Mouse (Mus musculus): ENCODE measurements at regions not wholly inside any gene's neighbourhood (a gene's known extent, or its start where the extent isn't known, plus 50 kb on each side); places are given as distances from the start of the nearest gene placed in this dataset.

DNA sequence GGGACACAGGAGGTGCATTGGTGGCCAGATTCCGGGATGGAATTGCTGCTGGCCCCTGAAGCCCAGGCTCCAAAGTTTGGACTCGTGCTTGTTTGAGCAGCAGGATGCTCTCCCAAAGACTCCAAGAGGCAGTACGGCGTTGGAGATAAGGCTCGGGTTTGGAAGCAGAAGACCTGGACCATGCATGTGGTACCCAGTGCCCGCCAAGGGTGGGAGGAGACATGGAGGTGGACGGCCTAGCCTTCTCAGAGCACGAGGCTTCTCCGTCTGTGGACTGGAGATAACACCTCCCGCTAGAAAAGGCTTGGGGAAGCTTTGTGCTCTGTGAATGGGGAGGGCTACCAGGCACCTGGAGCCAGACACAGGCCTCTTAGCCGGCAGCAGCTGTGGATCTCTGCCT is 271.7 kb downstream of the Rps6kc1 start:
- DNase-seq (ENCODE audit: low spot score in 2 of 2): peak in 1 of 2 experiments; percentile 8

DNA sequence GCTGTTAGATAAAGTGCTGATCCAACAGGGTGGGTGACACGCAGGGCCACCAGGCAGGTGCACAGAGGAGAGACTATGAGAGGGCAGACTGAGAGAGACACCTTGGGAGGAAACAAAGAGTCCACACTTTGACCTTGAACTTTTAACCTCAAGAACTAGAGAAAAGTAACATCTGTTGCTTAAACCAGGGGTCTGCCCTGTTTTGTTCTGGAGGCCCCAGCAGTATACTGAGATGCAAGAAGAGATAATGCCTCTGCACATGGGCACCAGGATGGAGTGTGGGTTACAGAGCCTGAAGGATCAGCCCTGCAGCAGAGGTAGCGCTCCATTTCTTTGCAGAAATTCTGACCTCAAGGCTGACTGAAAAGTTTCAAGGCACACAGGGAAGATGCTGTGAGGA is 276.6 kb downstream of the Rps6kc1 start:
- DNase-seq (ENCODE audit: low spot score in 2 of 2): peak in 1 of 2 experiments; percentile 3

DNA sequence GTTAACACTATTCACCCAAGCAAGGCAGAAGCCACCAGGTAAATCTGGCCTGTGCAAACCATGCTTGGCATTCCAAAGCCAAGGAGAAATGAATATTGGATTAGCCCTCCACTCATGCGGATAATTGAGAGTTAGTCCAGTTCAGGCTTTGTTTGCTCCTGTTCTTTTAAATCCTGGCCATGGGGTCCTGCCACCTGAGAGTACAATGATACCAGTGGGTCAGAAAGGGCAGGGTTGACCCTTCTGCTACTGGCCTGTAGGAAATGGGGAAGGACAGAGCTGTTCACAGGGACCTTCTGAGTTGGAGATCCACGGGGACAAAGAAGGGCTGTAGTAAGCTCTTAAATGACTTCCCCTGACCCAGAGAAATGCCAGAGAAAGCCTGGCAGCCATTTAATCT is 279.9 kb downstream of the Rps6kc1 start:
- no peak for DNase-seq (ENCODE audit: low spot score in 2 of 2)

DNA sequence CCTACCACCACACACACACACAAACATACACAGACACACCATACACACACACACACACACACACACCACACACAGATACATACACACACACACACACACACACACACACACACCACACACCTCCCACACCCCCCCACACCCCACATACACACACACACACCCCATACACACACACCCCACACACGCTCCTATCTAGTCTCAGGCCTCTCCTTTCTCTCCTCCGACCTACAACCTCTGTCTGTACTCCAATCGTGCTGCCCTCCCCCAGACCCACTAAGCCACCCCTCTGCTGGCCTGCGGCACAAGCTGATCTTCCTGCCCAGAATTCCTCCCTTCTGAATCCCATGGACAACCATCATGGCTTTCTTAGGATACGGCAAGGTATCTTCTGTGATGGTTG is 281.4 kb downstream of the Rps6kc1 start:
- no peak for DNase-seq (ENCODE audit: low spot score in 2 of 2)

DNA sequence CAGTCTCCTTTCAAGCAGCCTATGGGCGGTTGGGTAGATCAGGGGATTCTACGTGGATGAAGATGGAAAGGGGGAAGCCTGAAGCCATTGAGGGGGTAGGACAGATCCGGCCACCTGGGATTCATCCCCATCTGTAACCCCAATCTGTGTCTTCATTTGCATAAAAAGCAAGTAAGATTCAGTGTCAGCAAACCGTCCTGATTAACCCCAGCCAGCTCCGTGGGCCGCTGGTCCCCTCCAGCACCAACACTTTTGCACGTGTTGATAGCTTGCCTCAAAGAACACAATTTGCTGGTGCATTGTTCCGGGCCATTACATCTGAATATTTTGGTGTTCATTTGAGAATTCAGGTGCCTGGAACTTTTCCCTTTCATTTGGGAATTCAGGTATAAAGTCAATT is 287.7 kb downstream of the Rps6kc1 start:
- no peak for DNase-seq (ENCODE audit: low spot score in 2 of 2)

DNA sequence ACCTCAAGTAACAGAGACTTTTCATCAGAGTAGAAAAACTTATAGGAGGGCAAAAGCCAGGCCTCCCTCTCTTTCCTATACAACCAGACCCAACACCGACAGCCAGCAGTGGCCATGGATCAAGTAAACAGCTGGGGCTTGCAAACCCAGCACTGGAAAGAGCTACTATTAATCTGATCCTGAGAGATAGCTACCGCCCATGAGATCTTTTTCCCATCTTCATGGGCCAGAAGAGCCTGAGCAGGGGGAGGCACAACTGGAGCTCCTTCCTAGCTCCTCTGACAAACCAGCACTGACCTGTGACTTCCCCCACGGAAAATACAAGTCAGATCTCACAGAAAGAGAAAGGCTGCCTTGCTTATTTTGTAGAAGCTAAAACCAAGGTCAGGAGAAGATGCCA is 311.1 kb downstream of the Rps6kc1 start:
- no peak for DNase-seq (ENCODE audit: low spot score in 2 of 2)

DNA sequence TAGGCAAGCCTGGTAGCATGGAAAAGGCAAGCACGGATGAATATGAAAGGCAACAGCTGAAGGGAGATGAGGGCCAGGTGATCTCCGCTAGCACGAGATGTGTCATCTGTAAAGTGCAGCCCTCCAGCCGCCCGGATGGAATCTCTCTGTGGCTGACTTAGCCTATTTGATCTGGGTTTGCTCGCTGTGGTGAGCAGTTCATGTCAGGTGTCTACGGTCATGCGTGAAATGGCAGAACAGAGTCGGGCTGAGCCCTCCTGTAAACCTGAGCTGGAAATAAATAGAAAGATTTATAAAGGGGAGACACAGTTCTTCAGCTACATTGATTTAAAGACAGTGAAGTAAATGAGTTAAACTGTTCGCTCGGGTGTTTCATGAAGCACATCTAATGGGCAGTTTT is 311.9 kb downstream of the Rps6kc1 start:
- DNase-seq (ENCODE audit: low spot score in 2 of 2): no peak

DNA sequence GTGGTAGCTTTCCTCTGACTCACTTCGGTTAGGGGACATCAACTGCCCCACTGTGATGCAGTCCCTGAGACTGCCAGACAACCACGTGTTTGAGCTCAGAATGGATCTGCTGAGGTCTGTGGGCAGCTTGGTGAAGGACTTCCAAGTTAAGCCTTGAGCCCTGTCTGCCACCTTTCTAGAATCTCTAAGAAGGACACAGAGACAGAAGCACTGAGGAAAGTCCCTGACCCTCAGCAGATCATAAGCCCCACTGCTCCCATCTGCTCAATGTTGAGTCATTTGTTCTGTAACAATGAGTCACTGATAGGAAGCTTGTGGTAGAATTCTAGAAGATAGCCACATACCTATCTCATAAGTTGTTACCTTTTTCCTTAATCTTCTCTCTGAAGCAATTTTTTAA is 315.4 kb downstream of the Rps6kc1 start:
- DNase-seq (ENCODE audit: low spot score in 2 of 2): no peak

DNA sequence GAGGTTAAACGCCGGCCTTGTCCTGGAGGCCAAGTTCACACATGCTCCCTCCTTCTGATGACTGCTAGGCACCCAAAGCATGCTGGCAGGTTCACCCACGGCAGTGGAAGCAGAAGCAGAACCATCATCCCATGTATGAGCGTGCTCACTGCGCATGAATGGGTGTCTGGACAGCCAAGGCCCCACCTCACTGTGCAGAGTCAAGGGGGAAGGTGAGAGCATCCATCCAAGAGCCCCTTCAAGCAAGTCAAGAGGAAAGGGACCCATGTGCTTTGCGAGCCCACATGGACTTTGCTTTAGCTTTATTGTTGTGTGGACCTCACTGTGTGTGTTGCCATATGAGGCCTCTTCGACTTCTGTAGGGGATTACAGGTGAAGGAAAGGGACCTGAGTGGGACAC is 319.9 kb downstream of the Rps6kc1 start:
- DNase-seq (ENCODE audit: low spot score in 2 of 2): no peak

DNA sequence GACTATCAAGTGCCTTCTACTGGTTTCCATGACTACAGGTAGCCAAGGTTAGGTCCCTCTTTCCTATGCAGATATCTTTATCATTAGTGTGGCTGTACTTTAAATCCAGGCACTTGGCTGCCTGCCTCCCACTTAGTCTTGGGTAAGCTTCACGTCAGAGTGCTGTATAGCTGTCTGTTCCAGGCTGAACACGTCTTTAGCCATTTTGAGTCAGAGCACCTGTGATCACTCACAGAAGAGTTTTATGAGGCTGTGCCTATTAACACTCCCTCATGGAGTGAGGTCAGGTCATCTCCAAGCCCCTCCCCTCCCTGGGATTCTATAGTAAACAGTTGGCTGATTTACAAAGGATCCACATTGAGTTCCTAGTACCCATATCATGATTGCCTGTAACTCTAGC is 322.0 kb downstream of the Rps6kc1 start:
- no peak for DNase-seq (ENCODE audit: low spot score in 2 of 2)

DNA sequence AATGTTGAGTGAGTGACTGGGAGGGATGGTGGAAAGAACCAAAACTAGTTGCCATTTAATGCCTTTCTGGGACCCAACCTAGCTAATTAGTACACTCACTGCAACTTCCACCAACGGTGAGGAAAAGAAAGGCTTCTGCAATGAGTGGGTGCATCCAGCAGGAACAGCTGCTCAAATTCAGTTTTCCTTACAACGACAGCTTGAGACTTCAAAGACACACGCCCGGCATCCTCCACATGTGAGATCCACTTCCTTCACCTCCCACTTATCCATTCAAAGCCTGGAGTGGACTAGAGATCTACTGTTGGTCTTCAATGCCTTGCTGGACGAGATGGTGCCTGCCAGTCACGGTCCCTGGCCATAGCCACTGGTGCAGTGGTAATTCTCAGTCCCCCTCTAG is 328.3 kb downstream of the Rps6kc1 start:
- no peak for DNase-seq (ENCODE audit: low spot score in 2 of 2)

DNA sequence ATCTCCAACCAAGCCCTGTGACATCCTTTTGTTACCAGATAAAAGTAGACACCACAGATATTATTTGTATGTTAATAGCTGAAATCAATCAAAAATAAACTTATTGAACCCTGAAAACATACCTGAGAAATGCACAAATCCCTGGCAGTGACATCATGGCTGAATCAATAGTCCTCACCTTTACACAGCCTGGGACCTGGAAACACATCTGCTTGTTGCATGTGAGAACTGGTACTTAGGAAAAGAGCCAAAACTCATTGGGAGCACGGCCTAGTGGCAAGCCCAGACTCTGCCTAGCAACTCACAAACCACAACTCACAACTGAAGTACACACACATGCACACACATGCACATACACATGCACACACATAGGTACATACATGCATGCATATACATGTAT is 330.9 kb downstream of the Rps6kc1 start:
- no peak for DNase-seq (ENCODE audit: low spot score in 2 of 2)

DNA sequence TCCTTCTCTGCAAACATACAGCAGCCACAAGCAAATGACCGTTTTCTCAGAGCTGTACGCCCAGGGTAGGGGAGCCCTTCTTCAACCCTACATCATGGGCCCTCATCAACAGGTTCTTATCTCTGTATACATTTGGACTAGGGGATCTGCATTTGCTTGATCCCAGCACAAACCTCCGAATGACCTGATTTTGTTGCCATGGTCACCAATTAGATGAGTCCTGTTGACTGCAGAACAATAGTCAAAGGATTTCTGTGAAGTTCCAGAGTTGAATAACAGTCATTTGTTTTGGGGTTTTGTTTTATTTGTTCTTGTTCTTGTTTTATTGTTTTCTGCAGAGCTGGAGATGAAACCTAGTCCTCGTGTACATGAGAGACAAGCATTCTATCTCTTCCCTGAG is 340.6 kb downstream of the Rps6kc1 start:
- DNase-seq (ENCODE audit: low spot score in 2 of 2): no peak

DNA sequence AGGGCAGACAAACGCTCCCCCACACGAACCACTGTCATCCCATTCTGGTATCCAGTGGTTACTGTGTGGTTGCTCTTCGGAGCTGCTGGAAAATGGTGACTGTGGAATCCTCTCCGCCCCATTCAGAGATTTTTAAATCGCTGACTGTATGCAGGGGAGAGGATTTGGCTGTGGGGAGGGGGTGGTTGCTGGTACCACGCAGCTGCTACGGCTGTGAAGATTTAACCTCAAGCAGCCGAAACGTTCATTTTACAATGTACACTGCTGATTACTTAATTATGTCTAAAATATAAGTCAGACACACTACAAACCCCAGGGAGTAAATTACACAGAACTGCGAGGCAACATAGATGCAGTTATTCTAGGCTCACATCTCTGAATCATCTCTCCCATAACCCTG is 341.0 kb downstream of the Rps6kc1 start:
- DNase-seq (ENCODE audit: low spot score in 2 of 2): no peak

DNA sequence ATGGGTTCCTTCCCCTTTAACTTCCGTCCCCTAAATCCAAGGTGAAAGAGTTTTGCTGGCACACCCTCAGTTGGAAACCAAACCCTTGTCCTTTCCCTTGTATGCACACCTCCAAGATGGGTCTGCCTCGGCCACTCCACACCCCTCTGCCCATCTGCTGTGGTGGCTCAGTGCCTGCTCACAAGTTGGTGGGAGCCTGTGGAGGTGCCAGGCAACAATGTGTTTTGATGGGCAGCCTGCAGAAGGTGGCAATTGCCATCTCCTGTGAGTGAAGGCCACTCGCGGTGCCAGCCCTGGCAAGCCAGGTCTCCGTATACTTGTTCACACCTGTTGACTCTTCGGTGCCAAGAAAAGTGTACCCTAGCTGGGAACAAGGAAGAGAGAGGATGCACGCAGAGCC is 344.8 kb downstream of the Rps6kc1 start:
- peak; percentile 15 to 38 for DNase-seq (ENCODE audit: low spot score in 2 of 2)

DNA sequence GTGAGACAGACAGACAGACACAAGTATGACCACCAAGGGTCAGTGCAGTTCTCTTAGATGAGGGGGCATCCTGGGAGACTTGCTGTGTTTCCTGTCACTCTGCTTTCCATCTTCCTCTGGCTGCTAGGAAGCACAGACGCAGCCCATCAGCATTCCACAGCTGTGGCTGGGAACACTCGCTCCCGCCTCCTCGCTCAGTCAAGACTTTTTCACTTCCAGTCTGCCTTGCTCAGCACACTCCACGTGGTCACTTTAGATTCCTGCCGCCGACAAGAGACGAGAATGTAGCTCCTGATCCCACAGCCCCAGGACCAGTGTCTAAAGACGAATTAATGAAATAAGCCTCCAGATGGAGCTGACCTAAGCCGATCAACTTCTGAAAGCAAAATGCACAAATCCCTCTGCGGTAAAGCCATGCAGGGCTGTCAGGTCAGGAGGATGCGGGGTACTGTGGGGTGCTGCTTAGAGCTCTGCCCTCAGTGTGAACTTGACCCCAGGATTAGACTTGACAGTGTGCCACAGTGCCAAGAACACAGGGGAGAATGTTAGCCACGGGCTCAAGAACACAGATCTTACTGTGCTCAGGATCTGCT is 348.6 kb downstream of the Rps6kc1 start:
- DNase-seq (ENCODE audit: low spot score in 2 of 2): no peak

DNA sequence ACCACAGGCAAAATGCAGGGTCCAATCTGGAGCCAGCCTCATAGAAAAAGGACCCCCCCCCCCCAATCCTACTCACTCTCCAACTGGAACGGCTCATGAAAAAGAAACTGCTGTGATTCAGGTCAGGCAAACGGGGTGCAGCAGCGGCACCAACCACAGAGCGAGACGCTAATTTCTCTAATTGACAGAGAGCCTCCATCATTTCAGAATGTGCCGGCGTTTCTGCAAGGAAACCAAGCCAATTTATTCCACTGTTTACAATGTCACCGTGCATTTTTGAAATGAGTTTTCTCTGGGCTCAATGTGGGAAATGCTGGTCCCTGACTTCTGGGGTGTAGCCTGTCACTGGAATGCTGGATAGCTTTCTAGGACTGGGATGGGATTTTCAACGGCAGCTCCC is 351.5 kb downstream of the Rps6kc1 start:
- DNase-seq (ENCODE audit: low spot score in 2 of 2): peak in 1 of 2 experiments; percentile 25

DNA sequence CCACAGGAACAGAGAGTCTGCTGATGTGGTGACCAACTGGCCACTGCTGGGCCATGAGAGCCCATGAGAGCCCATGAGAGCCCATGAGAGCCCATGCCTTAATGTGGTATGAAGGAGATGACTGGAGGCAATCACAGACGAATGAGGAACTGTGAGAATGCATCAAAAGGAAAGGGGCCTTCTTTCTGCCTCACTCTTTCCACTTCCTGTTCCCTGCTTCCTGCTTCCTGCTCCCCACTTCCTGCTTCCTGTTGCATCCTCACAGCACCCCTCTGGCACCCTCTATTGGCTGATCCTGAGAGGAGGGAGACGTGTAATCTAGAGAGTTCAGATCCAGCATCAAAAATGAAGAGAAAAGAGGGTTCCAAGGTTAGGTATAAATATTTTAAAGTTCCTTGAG is 369.7 kb downstream of the Rps6kc1 start:
- no peak for DNase-seq (ENCODE audit: low spot score in 2 of 2)

DNA sequence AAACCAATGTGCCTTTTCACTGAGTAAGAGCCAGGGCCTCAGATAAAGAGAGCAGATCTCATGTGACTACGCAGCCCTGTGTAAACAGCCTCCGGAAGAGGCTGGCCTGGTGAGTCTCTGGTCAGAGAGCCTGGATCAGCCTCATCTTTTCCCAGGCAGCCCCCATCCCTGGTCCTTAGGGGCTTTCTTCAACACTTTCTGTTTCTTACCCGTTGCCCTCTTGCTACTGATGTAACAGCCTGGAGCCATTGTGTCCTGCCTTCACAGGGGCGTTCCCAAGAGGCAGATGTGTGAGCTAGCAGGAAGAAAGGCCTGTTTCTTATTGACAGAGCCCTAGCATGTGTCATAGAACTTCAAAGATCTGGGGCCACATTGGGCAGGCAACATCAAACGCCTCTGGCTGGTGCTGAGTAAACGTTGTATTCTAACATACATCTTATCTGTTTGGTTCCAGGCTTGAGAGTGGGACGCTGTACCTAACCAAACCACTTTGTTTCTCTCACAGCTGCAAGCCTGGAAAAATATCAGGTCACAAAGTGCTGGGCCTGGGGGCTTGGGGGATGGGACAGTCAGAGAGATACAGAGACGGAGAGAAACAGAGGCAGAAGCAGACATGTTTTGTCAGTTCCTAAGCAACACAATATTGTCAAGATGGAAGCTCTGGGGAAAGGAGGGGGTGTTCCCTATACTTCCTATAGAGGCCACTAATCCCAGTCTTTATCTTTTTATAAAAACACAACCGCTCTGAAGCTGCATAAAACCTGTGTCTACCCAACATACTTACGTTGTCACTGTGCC is 362.6 kb upstream of the Prox1 start:
- no peak for DNase-seq (ENCODE audit: low spot score in 2 of 2)

DNA sequence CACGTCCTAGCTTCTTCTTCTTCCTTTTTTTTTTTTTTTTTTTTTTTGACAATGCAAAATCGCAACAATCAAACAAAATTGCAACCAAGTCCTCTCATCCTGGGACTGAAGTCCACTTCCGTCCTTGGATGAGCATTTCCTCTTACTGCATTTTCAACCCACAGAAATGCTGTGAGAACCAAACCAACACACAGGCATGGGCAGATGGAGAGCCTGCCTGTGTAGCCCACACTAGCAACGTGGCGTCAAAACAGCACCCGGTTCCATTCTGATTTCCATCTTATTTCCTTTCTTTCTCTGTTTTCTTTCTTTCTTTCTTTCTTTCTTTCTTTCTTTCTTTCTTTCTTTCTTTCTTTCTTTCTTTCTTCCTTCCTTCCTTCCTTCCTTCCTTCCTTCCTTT is 360.7 kb upstream of the Prox1 start:
- no peak for DNase-seq (ENCODE audit: low spot score in 2 of 2)

DNA sequence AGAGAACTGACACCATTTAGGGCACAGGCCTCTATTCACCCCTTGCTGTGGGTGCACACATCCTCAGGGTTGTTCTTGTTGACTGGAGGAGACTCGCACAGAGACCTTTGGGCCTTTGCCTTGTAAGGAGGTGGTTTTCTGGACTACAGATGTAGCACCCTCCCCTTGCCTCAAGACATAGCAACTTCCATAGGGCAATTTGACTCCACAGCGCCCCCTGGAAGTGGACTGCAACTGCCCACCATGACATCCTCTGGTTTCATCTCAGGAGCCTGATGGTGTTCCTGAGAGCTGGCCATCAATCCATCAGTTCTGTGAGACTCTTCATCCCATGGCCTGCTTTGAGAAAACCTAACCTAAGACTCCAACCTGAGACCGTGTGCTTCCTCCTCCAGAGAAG is 359.6 kb upstream of the Prox1 start:
- DNase-seq (ENCODE audit: low spot score in 2 of 2): no peak

DNA sequence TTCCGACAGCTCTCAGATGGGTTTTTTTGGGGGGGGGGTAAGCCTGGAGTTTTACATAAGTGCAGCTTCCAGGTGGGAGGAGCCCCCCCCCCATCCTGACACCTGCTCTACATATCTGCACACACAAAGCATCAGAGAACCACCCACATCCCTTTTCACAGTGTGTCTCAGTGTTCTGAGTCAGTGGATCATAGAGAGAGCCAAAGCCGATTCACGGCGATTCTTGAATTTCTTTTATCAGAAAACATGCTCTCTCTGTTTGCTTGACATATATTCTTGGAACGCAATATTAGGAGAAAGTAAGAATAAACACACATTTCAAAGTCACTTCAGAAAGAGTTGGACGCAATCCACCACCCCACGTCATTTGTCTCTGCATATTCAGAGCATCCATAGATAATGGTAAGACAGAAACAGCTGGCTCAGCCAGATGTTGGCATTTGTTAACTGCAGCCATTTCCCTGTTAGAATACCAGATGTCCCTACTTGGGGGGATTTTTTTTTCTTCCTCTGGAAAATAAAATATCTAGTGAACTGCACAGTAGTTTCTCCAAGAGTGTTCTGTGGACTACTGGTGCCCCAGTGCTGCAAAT is 357.1 kb upstream of the Prox1 start:
- DNase-seq (ENCODE audit: low spot score in 2 of 2): no peak

DNA sequence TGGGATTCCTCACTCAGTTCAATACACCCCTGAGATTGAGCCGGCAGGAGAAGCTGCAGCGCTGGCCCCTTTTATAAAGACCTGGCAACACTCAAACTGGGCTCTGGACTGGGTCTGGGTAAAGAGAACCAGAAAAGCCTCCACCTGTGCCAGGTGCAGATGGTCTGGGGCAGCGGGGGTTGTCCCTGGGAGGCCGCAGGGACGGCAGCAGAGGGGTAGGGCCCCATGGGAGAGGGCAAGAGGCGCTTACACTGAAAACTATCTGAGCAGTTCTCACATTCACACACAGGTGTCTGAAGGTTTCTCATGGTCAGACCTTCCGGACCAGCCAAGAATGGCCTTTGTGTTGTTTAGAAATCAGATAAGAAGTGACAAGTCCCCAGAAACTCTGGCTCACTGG is 356.1 kb upstream of the Prox1 start:
- DNase-seq (ENCODE audit: low spot score in 2 of 2): no peak

Data from layer of hippocampus, postnatal 10 days (tissue).